Mouse (Mus musculus) lung, adult 2 months (tissue): Measurements from ENCODE around the gene Lrrc74b.

Experiments used
- CTCF ChIP-seq: fragments of 200-500 bp; IDR thresholded peaks from 2 replicates; pipeline ENCODE4 v1.5.1; 2011; ENCODE audit warnings: mild to moderate bottlenecking, low read length, control low read depth; ENCODE audit not compliant: insufficient read depth
- POLR2A ChIP-seq: fragments of 200-500 bp; IDR thresholded peaks from 2 replicates; pipeline ENCODE4 v1.6.1; 2011; ENCODE audit warnings: low read depth, mild to moderate bottlenecking, control low read depth, low read length, borderline replicate concordance; ENCODE audit errors: extremely low read depth

DNA sequence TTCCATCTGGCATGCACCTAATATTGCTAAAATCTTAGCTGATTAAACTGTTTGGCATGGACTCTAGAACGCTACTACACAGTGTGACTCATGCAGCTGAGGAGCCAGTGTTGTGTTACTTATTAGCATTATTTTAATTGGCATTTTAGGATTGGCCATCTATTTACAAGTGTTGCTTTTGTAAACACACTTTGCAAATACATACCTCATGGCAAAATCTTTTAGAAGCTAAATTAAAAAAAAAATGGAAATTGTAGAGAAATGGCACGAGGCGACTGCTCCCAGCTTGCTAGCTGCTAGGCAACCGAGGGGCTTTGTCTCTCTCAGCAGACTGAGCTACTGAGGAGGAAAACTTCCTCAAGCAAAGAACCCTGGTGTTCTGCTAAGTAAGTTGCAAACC is 43.9 kb upstream of the Lrrc74b start:
- TF ChIP-seq CTCF, result no peak
- TF ChIP-seq POLR2A, result no peak
